Mouse (Mus musculus) kidney, postnatal 10 days (tissue): ENCODE measurements at regions not wholly inside any gene's neighbourhood (a gene's known extent, or its start where the extent isn't known, plus 50 kb on each side); places are given as distances from the start of the nearest gene placed in this dataset.

ENCODE experiments used
- DNase-seq: peaks from one replicate; pipeline ENCODE4 v3.0.0; 2021; ENCODE audit warnings: mixed read lengths

GRCm38 (mm10) chr8:126807171-126807768 is 138.4 kb downstream of the Tomm20 start:
- DNase-seq = no peak

DNA sequence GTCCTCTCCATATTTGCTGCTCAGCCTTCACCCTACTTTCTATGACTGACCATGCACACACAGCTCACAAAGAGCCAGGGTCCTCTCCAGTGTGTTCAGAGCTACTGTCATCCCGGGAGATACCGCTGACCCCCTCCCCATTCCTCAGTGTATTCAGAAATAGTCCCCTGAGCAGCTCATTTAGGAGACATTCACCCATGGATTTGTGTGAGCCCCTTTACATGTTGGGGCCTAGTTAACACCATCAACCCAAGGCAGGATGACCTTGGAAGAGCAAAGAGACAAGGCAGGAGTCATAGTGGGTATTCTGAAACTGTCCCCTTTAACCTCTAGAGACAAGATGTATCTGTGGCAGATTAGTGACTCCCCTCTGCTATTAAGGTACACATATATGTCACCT is 139.1 kb downstream of the Tomm20 start:
- no peak for DNase-seq

DNA sequence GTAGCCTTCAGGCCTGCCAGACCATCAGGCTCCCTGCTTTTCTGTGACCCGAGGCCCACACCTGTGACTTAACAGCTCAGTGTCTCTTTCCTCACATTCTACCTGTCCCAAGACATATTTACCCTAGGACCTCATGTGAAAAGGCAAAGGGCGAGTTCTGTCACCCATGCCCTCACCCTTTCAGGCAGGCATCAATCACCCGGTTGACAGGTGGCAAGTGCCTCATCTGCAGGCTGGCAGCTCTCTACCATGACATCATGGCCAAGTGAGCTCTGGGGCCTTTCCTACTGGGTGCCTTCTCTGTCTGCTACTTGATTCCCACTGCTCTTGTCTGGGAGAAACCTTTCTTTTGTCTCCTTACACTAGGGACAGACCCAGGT is 139.5 kb downstream of the Tomm20 start:
- DNase-seq = no peak

DNA sequence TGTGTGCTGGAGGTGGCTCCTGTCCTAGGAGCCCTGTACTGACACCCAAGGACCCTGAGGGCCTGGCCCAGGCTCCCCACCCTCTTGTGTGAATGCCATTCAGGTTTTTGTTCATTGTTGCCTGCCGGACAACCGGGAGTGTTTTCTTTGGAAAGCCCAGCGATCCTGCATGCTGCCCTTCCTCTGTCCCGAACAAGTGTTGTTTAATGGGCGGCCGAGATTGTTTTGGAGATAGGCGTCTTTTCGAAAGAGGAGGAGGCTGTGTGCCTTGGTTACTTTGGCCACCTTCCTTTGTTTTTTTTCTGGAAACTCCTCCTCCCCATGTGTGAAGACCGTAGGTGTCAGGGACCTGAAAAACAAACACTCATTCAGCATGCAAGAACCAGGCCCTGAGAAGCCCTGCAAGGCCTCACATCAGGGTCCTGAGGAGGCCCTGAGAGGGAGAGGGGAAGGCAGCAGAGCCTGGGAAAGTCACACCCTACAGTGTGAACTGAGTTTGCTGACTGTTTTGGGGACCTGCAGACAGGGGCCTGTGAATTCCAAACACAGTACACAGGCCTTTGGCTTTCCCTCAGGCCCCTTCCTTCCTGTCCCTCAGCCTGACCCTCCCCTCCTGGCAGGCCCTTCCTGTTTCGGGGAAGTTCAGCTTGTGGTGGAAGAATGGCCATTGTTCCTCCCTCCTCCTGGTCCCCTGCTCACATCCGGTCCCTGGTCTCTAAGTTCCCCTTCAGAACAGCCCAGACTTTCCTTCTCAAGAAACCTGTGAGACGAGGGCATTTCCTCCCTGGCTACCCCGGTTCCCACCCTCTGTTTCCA is 140.1 kb downstream of the Tomm20 start:
- DNase-seq = peak; percentile 81

DNA sequence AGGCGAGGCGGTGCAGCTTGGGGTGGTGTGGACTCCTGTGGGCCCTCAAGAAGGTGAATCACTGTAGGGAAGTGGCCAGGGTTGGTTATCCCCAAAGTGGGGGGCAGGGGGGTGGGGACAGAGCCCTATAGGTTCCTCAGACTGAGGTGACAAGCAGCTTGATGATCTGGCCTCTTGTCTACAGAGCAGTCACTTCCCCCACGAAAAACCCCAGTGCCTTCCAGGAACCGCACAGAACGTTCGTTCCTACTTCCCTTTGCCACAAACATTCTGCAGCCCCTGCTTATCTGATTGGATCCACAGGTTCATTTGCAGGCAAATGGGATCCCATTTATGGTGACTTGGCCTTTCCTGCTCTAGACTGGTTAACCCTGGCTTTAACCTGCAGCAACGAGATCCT is 141.5 kb downstream of the Tomm20 start:
- no peak for DNase-seq

- DNase-seq = no peak
Measured at GRCm38 (mm10) chr8:126802641-126803040, 143.0 kb downstream of the Tomm20 start.

- no peak for DNase-seq
Measured at GRCm38 (mm10) chr8:126800976-126801375, 144.7 kb downstream of the Tomm20 start.

- DNase-seq = peak; percentile 48
Measured at GRCm38 (mm10) chr8:126797571-126798334, 147.9 kb downstream of the Tomm20 start.

GRCm38 (mm10) chr8:126793657-126794056 is 152.0 kb downstream of the Tomm20 start:
- DNase-seq = peak; percentile 12

GRCm38 (mm10) chr8:126791069-126791468 is 154.6 kb downstream of the Tomm20 start:
- DNase-seq = no peak

- DNase-seq = peak; percentile 5
Measured at GRCm38 (mm10) chr8:126790214-126790613, 155.4 kb downstream of the Tomm20 start.

- DNase-seq = peak; percentile 67
Measured at GRCm38 (mm10) chr8:126789076-126789475, 156.6 kb downstream of the Tomm20 start.

- peak; percentile 72 for DNase-seq
Measured at GRCm38 (mm10) chr8:126788669-126789068, 157.0 kb downstream of the Tomm20 start.

DNA sequence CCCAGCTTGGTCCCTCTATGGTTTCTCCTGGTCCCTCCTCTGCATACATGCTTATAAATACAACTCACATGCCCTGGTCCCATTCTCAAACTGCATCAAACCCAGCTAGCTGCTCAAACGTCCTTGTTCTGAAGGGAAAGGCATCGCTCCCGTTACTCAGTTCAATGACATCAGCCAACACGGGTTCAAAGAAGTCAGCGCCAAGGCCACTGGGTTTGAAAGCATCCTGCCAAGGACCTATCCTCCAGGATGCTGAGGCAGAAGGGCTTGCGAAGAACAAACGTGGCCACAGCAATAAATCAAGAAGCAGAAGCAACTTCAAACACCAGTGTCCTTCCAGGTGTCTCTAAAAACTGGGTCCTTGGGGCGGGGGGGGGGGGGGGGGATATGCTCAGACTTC is 158.2 kb downstream of the Tomm20 start:
- peak; percentile 19 for DNase-seq

DNA sequence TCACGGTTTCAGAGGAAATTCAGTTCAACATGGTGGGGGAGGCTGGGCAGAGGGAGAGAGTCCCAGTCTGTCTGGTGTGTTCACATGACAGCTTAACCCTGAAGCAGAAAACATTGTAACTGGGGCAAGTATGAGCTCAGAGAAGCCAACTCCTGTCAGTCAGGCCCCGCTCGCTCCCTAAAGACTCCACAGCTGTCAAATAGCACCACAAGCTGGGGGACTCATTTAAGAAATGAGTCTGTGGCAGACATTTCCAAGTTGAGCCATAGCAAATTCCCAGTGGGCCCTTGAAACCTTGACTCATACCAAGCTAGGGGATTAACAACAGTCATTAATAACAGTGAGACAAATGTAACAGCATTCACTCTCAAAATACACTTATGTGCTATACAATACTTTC is 160.4 kb downstream of the Tomm20 start:
- DNase-seq = no peak

GRCm38 (mm10) chr8:126784604-126785003 is 161.0 kb downstream of the Tomm20 start:
- no peak for DNase-seq

DNA sequence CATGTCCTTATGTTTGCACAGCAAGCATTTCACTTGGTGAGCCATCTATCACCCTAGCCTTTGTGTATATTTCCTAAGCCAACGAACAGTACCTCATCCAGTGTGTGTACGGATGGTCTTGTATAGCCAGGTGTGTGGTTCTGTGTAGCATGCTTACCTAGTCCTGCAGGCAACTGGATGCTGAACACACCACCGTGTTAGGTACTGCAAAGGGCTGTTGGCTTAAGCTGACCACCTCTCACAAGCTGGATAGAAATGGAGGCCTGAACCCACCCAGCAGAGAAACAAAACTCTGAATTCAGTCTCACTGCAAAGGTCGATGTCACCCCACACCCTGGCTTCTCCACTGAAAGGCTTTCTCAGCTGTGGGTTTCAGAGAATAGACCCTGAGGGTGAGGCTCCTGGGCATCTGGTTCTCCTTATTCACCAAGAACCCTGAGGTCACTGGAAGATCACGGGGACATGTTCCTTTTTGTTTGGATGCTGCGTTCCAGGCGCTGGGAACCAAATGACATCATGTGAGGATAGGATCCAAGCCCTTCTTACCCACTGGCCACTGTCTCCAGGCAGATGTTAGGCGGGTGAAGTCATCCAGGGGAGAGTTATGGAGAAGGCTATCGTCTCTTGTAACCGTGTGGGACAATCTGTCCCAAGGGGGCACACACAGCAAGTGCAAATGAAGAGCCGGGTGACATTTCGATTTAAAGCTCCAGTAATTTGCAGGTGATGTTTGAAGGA is 161.8 kb downstream of the Tomm20 start:
- no peak for DNase-seq

- DNase-seq = no peak
Measured at GRCm38 (mm10) chr8:126778673-126779072, 167.0 kb downstream of the Tomm20 start.

DNA sequence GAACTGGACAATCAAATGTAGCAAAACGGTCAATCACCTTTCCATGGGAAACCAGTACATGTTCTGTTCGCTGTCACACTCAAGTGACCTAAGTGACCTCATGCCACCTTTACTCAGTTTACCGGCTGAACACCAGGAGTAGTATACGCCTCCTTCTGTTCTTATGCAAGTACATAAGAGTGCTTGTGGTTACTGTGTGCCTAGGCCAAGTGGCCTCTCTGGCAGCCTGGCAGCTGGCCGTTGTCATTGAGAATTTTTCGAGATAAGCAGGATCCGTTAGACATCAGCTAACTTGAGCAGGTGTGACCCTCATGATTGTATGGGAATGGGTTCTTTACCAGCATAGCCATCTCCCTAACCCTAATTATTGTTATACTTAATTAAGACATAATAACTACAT is 167.5 kb downstream of the Tomm20 start:
- no peak for DNase-seq

- no peak for DNase-seq
Measured at GRCm38 (mm10) chr8:126776605-126777469, 168.8 kb downstream of the Tomm20 start.

GRCm38 (mm10) chr8:126775334-126775733 is 170.3 kb downstream of the Tomm20 start:
- DNase-seq = no peak

DNA sequence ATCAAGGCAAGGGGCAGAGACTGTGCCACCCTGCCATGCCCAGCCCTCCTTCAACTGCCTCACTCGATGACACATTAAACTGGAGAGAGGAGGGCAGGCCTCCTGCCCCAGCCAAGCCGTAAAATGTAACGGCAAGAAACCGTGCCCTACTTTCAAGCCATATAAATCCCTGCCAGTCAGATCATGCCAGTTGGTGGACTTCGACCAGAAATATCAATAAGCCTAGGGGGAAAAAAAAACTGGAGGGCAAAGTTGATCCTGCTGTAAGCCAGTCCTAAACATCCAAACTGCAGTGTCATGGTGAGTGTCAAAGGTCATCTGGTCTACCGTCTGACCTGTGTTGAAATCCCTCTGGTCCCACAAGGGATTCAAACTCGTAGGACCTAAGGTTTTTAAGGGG is 170.8 kb downstream of the Tomm20 start:
- peak; percentile 28 for DNase-seq
